Mouse (Mus musculus) thymus, postnatal 36 days (tissue): ENCODE data around the gene Dhrs7b.
"Not testable (repeated sequence)": the region's sequence is repeated elsewhere in the genome, so short reads cannot be mapped to it uniquely, and the experiment has no call there.

ENCODE experiments used
- DNase-seq, 2 experiments: peaks; one replicate each; pipeline ENCODE4 v3.0.0; 2022; ENCODE audit warnings: mixed read lengths in 2 of 2

Dhrs7b gene

DNA sequence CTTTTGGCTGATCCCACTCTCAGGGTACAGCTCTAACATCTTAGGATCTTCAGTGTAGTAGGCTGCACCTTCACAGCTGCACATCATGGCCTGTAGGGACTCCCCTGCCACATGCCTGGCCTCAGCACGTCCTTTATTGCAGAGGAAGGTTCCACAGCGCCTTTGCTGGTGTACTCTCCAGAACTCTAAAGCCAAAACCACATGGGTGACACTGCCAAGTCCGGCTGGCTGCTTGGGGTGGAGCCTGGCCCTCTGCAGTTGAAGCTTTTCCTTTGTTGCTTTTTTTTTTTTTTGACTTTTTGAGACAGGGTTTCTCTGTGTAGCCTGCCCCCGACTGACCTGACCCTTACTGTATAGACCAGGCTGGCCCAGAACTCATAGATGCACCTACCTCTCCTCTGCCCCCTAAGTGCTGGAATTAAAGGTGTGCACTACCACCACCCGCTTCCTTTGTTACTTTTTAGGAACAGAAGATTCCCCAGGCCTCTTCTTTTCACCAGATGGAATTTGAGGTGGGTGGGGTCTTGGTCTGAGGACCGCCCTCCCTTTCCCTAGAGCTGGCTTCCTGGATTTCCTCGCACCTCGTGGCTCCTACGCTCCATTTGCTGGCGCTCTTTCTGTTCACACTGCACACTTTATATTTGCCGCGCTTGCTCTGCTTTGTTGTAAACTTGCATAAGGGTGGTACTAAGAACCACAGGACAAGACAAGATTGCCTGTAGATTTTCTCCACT lies 11.2 kb downstream of the Dhrs7b start:
- DNase-seq, result no peak

DNA sequence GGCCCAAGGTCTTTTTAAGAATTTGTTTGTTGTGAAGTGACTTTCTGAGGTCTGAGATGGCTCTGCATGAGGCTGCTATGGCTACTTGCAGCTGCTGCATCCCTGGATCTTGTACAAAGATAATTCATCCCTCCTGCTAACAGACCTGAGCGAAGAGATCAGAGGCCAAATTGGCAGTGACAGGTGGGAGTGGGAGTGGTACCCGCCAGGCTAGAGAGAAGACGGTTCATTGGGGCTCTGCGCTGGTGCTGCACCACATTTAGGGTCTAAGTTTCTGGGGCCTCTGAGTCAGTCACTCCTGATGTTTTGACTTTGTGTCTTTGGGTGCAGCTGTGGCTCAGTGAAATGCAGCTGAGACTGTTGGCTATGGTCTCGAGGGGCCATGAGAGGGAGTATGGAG lies 13.0 kb downstream of the Dhrs7b start:
- DNase-seq, result no peak

DNA sequence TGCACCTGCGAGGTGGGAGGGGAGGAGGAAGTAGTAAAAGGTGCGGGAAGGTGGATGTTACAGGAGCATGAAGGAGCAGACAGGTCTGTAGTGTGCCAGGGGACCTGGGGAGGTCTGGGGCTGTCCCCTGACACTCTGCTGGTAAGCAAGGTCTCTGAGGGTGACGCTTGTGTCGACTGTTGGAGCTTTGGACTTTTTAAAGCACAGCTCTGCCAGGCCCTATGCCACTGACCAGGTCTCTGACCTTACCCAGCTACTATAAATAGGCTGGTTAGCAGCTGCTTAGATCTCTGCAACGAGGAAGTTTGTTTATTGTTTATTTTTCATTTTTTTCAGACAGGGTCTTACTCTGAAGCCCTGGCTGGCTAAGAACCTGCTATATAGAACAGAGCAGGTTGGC lies 15.0 kb downstream of the Dhrs7b start:
- no peak for DNase-seq

- DNase-seq, result no peak
These were observed 26.2 kb downstream of the Dhrs7b start for GRCm38 (mm10) chr11:60856587-60856986.

- no peak for DNase-seq
These were observed 31.6 kb downstream of the Dhrs7b start for GRCm38 (mm10) chr11:60861993-60862392.

GRCm38 (mm10) chr11:60863196-60863595 lies 32.8 kb downstream of the Dhrs7b start:
- no peak for DNase-seq

GRCm38 (mm10) chr11:60864166-60864565 lies 33.7 kb downstream of the Dhrs7b start:
- no peak for DNase-seq

- no peak for DNase-seq
These were observed 34.5 kb downstream of the Dhrs7b start for GRCm38 (mm10) chr11:60864916-60865315.

DNA sequence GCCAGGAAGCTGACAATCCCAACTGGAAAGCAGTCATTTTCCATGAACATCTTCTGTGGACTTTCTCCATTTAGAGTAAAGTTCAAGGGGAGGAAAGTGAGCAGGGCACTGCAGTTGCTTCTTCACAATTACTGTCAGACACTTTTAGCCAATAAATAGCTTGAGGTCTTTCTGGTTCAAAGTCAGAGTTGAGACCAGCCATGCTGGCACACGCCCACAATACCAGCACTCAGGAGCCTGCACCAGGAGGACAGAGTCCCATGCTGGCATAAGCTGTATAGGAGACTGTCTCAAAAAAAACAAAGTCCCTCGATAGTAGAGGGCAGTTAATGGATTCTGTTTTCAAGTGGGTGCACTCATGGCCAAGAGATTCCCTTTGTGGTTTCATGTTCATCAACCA lies 35.6 kb downstream of the Dhrs7b start:
- DNase-seq, result no peak

GRCm38 (mm10) chr11:60867456-60867855 lies 37.0 kb downstream of the Dhrs7b start:
- DNase-seq, result no peak

- DNase-seq, result no peak
These were observed 37.5 kb downstream of the Dhrs7b start for GRCm38 (mm10) chr11:60867904-60868303.

- not testable (repeated sequence) for DNase-seq
These were observed 39.0 kb downstream of the Dhrs7b start for GRCm38 (mm10) chr11:60869471-60869870.

- no peak for DNase-seq
These were observed 41.0 kb downstream of the Dhrs7b start for GRCm38 (mm10) chr11:60871409-60871808.

DNA sequence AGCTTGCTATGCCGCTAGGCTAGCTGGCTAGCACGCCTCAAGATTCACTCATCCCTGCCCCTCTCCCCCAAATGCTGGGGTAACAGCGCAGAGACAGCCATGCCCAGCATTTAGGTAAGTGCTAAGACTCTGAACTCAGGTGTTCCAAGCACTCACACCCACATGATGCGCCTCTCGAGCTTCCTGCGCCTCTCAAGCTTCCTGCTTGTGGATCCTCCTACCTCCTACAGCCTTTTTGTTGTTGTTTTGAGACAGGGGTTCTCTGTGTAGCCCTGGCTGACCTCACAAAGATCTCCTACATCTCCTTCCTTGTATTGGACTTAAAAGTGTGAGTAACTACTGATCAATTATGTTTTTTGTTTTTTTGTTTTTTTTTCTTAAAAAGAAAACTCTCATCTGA lies 42.7 kb downstream of the Dhrs7b start:
- no peak for DNase-seq

DNA sequence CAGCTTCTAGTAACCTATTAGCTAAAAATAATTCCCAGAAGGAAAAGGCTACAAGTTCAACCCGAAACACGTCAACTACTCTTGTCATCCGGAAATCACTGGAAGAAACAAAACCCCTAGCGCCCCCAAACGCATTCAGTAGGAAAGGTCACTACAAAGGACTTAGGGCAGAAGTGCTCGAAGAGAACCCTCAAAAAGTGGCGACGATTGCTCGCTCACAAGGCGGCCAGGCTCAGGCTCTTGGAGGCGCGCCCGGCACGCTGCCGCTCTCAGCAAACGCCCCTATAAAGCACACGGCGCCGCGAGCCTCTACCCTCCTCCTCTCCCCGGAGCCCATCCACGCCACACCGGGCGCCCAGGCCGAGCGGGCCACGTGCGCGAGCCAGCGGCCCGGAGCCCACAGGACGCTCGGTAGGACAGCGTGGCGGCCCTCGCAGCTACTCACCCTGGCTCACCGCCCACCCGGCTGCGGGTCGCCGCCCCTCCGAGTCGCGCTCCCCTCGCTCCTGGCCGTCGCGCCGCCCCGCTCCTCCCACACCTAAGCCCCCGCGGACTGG lies 47.7 kb downstream of the Dhrs7b start:
- DNase-seq, result no peak

- peak; percentile 92 to 97 for DNase-seq
These were observed 48.4 kb downstream of the Dhrs7b start, which contains the start of gene Tmem11 for GRCm38 (mm10) chr11:60878675-60879294. Gene Tmem11, minus strand, starts transcription at chr11:60879272.

- DNase-seq, result peak; percentile 45
These were observed 49.0 kb downstream of the Dhrs7b start for GRCm38 (mm10) chr11:60879423-60879822.

- no peak for DNase-seq
These were observed 50.1 kb downstream of the Dhrs7b start for GRCm38 (mm10) chr11:60880559-60880958.

GRCm38 (mm10) chr11:60882386-60882785 lies 52.0 kb downstream of the Dhrs7b start:
- no peak for DNase-seq

DNA sequence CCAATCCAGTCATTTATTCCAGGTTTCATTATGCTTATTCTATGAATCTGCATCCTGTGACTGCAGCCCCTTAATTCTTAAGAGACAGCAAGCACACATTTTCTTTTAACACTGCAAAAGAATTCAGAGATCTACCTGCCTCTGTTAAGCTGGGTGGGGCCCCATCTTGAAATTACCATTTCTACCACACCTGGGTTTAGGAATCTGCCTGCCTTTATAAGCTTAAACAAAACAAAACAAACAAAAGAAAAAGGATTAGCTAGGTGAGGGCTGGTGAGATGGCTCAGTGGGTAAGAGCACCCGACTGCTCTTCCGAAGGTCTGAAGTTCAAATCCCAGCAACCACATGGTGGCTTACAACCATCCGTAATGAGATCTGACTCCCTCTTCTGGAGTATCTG lies 56.6 kb downstream of the Dhrs7b start:
- not testable (repeated sequence) for DNase-seq

GRCm38 (mm10) chr11:60889861-60890260 lies 59.4 kb downstream of the Dhrs7b start:
- no peak for DNase-seq

GRCm38 (mm10) chr11:60890286-60890685 lies 59.9 kb downstream of the Dhrs7b start:
- no peak for DNase-seq

GRCm38 (mm10) chr11:60890744-60891143 lies 60.3 kb downstream of the Dhrs7b start:
- no peak for DNase-seq

DNA sequence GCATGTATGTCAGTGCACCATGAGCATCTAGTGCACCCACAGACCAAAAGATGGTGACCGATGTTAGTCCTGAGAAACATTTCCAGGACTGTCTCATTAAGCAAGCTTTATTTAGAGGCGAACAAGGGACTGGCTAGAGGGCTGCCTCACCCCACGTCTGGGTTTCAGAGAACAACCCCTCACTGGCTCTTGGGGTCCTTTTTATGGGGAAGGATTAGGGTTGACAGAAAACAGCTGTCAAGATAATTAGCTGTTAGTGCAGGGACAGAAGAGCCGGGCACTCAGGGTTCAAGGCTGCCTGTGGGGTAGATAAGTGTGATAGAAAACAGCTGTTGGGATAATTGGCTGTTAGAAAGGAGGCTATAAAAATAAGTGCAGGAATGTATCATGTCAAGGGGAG lies 65.5 kb downstream of the Dhrs7b start:
- no peak for DNase-seq
